Mouse (Mus musculus) stomach, embryonic 15.5 days (tissue): ENCODE results near the gene Ebf1. TPM values are rescaled to one million over a fixed set of nuclear protein-coding genes. Genes with fewer than 3 reads are reported as not detected.
"Not testable (repeated sequence)": the region's sequence is repeated elsewhere in the genome, so short reads cannot be mapped to it uniquely, and the experiment has no call there.

ENCODE experiments used
- ATAC-seq: fragments of 200-750 bp; cut with Nextera tagmentation; 2 replicates; pipeline ENCODE4 v1.8.0; 2017; ENCODE audit warnings: low read depth, moderate number of reproducible peaks, moderate TSS enrichment; ENCODE audit not compliant: insufficient read depth, low FRiP score
- H3K27ac ChIP-seq: fragments of 300-500 bp; sonication (generic); 2 replicates; pipeline ENCODE4 v1.5.1; 2015; ENCODE audit warnings: mild to moderate bottlenecking, inconsistent platforms
- H3K27me3 ChIP-seq: fragments of 300-500 bp; sonication (generic); replicated peaks from 2 replicates; pipeline ENCODE4 v1.6.1; 2015; ENCODE audit warnings: inconsistent platforms
- H3K36me3 ChIP-seq: fragments of 300-500 bp; sonication (generic); 2 replicates; pipeline ENCODE4 v1.6.1; 2015; ENCODE audit warnings: inconsistent platforms
- H3K4me1 ChIP-seq: fragments of 300-500 bp; sonication (generic); 2 replicates; pipeline ENCODE4 v1.6.1; 2015; ENCODE audit warnings: inconsistent platforms
- H3K4me2 ChIP-seq: fragments of 300-500 bp; sonication (generic); 2 replicates; pipeline ENCODE4 v1.6.1; 2015; ENCODE audit warnings: mild to moderate bottlenecking, inconsistent platforms
- H3K4me3 ChIP-seq: fragments of 300-500 bp; sonication (generic); replicated peaks from 2 replicates; pipeline ENCODE4 v1.5.1; 2015; ENCODE audit warnings: inconsistent platforms
- H3K9ac ChIP-seq: fragments of 300-500 bp; sonication (generic); 2 replicates; pipeline ENCODE4 v1.6.1; 2015; ENCODE audit warnings: inconsistent platforms
- H3K9me3 ChIP-seq: fragments of 300-500 bp; sonication (generic); 2 replicates; pipeline ENCODE4 v1.6.1; 2016; ENCODE audit warnings: inconsistent platforms
- WGBS: fragments of 180-500 bp; shearing (Covaris S2); methylation state at CpG from one replicate; pipeline ENCODE4 v1.1.7; 2015; 5-methylcytosine and 5-hydroxymethylcytosine counted together
- polyA plus RNA-seq: library from polyadenylated mRNA; unstranded; fragments of >200 nt; fragmentation: Nextera tagmentation; extraction: Ambion mirVana; gene quantifications from 2 replicates; pipeline ENCODE4 v1.2.1, GENCODE M21; 2015

Gene Ebf1
- 11.8 and 12.2 TPM in 2 replicates for polyA plus RNA-seq

DNA sequence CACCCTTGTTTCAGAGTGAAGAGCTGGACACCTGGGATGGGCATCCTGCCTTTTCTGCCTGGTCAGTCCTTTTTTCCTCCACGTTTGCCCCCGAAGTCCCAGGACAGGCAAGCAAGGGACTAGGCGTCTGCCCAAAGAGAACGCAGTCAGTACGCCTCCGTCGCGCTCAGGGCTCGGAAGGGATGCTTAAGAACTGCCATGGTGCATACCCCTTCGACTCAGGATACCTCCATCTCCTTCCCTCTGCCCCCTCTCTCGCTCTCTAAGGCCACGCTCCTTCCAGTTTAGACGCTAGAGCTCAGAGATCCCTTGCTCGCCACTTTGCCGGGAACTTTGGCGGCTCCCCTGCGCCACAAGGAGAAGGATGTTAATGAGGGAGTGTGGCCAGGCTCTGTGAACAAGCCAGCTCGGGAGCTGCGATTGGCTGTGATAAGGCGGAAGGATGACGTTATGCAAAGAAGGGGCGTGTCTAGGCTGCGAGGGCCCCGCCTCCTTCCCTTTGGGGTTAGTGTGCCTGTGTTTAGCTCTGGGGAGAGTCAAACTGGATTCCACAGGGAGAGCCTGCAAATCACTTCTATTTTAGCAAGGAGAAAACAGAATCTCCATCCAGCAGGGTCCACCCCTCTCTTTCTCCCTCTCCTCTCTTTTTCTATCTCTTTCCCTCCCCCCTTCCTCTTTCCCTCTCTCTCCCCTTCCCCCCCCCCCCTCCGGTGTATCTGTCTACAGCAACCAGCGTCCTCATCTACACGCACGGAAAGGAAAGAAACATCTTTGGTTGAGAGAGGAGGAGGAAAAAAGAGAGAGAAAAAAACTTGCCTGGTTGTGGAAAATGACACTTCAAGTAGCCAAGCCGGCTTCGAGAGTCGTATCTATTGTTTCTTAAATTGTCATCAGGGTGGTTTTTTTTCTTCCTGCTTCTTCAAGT, at the start of gene Ebf1:
TSS of gene Ebf1 (plus strand) at position 530 of the 925 bp plus-strand sequence.
- Histone ChIP-seq H3K36me3 (no peaks in the 10 kb centered on the region), H3K4me2 (peak within 1 kb of the TSS; percentile 80), H3K4me3 (peak within 1 kb of the TSS; percentile 50), H3K27ac (peak within 1 kb of the TSS; percentile 57), H3K9ac (peak within 1 kb of the TSS; percentile 29; the same call in 1 of the 2 replicates), H3K27me3 (peaks cover 69% of the 10 kb centered on the region), H3K4me1 (peaks cover 18% of the 10 kb centered on the region), H3K9me3 (no peaks in the 10 kb centered on the region)
- peak; percentile 94 for ATAC-seq
- WGBS, result under 1% methylated on average over 30 of the region's 31 CpGs

DNA sequence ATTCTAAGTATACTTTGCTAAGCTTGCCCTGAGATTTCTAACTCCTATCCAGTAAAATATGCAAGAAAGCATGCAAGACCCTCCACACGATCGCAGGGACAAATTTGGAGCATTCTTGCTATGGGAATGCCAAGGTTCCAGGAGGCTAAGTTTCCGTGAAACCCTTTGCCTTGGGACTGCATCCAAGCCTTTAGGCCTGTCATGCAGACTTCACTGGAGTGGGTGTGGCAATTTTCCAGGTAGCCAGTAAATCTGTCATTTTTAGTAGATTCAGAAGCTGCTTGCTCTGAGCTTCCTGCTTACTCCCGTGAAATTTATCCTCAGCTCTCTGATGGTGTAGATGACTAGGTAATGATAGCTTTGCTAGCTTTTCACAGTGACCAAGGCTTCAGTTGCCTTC, 46.8 kb upstream of the Ebf1 start:
- not testable (repeated sequence) for H3K9me3 ChIP-seq, H3K27me3 ChIP-seq, H3K27ac ChIP-seq, ATAC-seq, H3K36me3 ChIP-seq, H3K4me2 ChIP-seq, H3K4me1 ChIP-seq, H3K9ac ChIP-seq, H3K4me3 ChIP-seq
- WGBS, result 90% methylated on average over 4 of the region's 4 CpGs

DNA sequence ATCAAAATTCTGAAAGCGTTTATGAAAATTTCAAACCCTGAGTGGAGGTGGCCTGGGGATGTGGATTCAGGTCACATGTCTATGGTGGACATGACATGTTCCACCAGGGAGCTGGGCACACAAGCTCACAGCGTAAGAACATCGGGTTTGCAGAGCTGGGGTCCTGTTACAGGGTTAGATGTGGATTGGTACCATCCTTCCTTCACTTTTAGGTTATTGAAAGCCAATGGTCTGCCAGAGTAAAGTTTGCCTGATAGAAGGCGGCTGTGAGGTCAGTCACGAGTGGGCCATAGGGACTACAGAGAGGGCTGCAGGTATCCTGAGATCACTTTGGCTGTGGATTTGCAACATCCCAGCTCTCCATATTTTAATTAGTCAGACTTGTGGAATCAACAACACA, 44.3 kb upstream of the Ebf1 start:
- no peak overlapping the region for H3K4me2 ChIP-seq

DNA sequence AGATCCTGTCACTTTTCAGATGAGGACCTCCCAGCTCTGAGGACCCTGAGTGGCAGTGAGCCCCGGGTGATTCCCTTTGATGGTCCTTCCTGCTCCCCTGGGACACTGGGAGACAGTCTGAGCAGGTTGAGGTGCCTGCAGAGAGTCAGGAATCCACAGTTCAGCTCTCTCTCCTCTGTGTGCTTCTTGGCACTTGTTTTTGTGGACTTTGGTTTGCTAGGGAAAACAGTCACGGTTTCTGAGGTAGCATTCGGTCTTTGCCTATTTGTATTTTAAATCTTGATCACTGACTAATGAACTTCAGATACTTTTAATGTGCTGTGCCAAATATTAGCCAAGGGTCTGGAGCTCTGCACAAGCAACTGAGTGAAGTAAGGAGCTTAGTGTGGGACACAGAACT, 43.7 kb upstream of the Ebf1 start:
- 68% methylated on average over 3 of the region's 3 CpGs for WGBS
- no peak overlapping the region for H3K4me2 ChIP-seq
- H3K4me1 ChIP-seq, result no peaks in the 10 kb centered on the region
- no peak for ATAC-seq
- H3K27ac ChIP-seq, result no peak overlapping the region
- no peak overlapping the region for H3K4me3 ChIP-seq
- no peaks in the 10 kb centered on the region for H3K27me3 ChIP-seq
- H3K9me3 ChIP-seq, result no peaks in the 10 kb centered on the region
- no peak overlapping the region for H3K9ac ChIP-seq
- no peaks in the 10 kb centered on the region for H3K36me3 ChIP-seq

More for the DNA sequence above, 44.3 kb upstream of the Ebf1 start:
- no peaks in the 10 kb centered on the region for H3K27me3 ChIP-seq
- no peaks in the 10 kb centered on the region for H3K36me3 ChIP-seq
- H3K4me3 ChIP-seq, result no peak overlapping the region
- H3K27ac ChIP-seq, result no peak overlapping the region
- no peak overlapping the region for H3K9ac ChIP-seq
- no peaks in the 10 kb centered on the region for H3K9me3 ChIP-seq
- 94% methylated on average over 5 of the region's 5 CpGs for WGBS
- no peak for ATAC-seq
- H3K4me1 ChIP-seq, result no peaks in the 10 kb centered on the region

DNA sequence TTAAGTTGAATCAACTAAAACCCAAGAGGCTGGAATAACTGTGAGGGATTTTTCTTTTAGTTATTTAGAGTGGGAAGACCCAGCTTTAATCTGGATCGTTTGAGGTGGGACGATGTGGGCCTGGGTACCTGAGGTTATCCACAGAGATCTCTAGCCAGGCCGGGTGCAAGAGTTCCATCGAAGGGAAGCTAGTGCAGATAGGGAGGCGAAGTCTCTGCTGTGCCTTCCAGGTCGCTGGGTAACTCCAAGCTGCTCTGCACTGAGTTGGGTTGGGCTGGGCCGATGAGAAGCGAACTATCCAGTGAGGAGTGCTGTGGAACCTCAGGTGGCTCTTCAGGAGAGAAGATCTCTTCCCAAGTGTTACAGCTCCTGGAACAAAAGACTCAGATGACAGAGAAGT, 42.7 kb upstream of the Ebf1 start:
- WGBS, result 88% methylated on average over 8 of the region's 8 CpGs

DNA sequence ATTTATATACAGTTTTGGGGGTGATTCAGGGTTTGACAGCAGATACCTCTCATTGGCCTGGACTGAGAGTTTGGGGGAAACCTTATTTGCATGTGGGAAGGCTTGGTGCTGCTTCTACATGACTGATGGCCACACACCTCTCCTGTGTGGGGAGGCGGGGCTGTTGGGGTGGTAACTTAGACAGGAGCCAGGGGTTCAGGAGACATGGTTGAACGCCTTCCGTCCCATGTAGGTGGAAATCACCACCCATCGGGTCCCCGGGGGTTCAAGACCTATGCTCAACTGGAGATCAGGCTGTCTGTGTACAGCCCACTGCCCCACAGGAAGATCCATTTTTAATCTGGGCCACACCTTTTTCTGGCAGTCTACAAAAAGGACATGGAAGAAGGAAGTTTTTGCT, 42.3 kb upstream of the Ebf1 start:
- 87% methylated on average over 5 of the region's 5 CpGs for WGBS
- ATAC-seq, result no peak
- Histone ChIP-seq H3K4me3 (no peak overlapping the region), H3K9me3 (no peaks in the 10 kb centered on the region), H3K4me1 (no peaks in the 10 kb centered on the region), H3K27ac (no peak overlapping the region), H3K4me2 (no peak overlapping the region), H3K27me3 (no peaks in the 10 kb centered on the region), H3K36me3 (no peaks in the 10 kb centered on the region), H3K9ac (no peak overlapping the region)

More for the DNA sequence above, 42.7 kb upstream of the Ebf1 start:
- Histone ChIP-seq H3K9ac (no peak overlapping the region), H3K27me3 (no peaks in the 10 kb centered on the region), H3K27ac (no peak overlapping the region), H3K36me3 (no peaks in the 10 kb centered on the region), H3K4me2 (no peak overlapping the region), H3K9me3 (no peaks in the 10 kb centered on the region), H3K4me1 (no peaks in the 10 kb centered on the region), H3K4me3 (no peak overlapping the region)
- ATAC-seq, result no peak

DNA sequence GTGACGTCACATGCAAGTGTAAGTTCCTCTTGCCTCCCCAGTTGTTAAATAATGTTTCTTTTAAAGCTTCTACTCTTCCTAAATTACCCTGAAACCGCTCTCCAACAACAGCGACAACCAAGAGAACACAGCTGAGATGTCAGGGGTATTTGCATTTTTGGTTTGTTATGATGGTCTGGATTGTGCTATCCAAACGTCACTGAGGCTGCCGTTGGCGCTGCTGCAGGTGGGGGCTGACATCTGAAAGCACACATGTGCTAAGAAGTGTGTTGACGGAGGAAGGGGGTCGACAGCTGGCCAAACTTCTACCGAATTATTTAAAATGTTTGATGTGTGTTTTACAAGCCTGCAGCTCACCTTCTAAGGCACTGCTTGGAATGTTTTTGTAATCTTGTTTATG, 39.2 kb upstream of the Ebf1 start:
- Histone ChIP-seq H3K27me3 (no peaks in the 10 kb centered on the region), H3K4me2 (no peak overlapping the region), H3K4me1 (no peaks in the 10 kb centered on the region), H3K9me3 (no peaks in the 10 kb centered on the region), H3K27ac (no peak overlapping the region), H3K36me3 (no peaks in the 10 kb centered on the region), H3K4me3 (no peak overlapping the region), H3K9ac (no peak overlapping the region)
- WGBS, result 59% methylated on average over 9 of the region's 9 CpGs
- ATAC-seq, result no peak

DNA sequence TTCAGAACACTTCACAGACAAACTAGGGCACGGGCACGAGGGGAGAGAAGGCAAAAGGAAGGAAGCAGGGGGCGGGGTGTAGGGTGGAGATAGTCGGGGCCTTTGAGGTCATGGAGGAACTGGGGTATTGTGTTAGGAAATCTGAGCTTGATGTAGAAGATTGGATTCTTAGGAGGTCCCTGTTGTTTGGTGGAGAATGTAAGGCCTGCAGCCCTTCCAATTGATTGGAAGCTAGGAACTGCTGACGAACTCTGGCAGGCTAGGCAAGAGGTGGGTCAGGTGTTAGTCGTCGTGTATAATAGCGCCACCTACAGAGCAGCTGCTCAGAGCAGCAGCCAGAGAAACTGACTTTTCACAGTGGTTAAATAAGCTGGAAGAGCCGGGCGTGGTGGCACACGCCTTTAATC, 35.8 kb upstream of the Ebf1 start:
- Histone ChIP-seq H3K27ac (no peak overlapping the region), H3K4me3 (no peak overlapping the region), H3K27me3 (no peaks in the 10 kb centered on the region), H3K9ac (no peak overlapping the region), H3K4me1 (no peaks in the 10 kb centered on the region), H3K4me2 (no peak overlapping the region), H3K9me3 (no peaks in the 10 kb centered on the region), H3K36me3 (no peaks in the 10 kb centered on the region)
- WGBS, result 24% methylated on average over 11 of the region's 11 CpGs
- ATAC-seq, result no peak

DNA sequence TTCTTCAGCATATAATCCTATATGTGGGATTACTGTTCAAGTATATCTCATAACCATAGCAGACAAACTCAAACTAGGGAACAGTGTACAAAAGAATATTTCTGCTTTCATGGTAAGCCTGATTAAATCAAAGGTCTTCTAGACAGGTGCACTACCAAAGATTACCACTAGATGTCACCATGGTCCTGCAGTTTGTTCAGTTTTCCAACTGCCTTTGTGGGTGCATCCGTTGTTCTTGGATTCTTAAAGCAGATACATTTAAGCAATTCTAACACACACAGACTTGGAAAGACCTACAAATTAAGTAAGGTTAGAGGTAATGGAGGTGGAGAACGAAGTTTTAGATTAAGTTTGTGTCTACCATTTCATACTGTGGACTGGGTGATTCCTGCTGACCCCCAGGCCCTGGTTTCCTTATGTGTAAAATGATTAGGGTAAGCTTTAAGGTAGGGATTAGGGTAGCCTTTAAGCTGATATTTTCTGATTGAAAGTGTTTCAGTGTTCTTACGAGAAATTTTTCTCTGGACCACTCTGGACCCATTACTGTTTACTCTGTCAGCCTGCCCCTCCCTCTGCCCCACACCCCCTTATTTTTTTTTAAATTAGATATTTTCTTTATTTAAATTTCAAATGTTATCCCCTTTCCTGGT, 30.9 kb upstream of the Ebf1 start:
- Histone ChIP-seq H3K9me3 (no peaks in the 10 kb centered on the region), H3K4me1 (no peaks in the 10 kb centered on the region), H3K4me2 (no peak overlapping the region), H3K9ac (no peak overlapping the region), H3K36me3 (no peaks in the 10 kb centered on the region), H3K27ac (no peak overlapping the region), H3K27me3 (no peaks in the 10 kb centered on the region), H3K4me3 (no peak overlapping the region)
- WGBS, result 8% methylated on average over 3 of the region's 3 CpGs
- ATAC-seq, result no peak

DNA sequence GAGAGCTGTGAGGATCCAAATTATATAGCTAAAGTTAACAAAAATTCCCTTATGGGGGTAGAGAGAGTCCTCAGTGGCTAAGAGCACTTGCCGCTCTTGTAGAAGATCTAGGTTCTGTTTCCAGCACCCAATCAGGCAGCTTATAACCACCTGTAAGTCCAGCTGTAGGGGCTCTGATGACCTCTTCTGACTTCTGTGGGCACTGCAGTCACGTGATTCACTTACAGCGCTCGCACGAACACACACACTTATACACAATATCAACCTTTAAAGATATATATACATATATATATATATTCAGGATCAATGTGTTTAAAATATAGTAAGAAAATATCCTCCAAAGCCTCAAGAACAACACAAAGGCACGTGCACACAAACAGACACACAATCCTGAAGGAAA, 24.1 kb upstream of the Ebf1 start:
- no peak overlapping the region for H3K4me3 ChIP-seq
- H3K27ac ChIP-seq, result no peak overlapping the region
- no peak for ATAC-seq
- no peaks in the 10 kb centered on the region for H3K36me3 ChIP-seq
- no peaks in the 10 kb centered on the region for H3K9me3 ChIP-seq
- H3K9ac ChIP-seq, result no peak overlapping the region
- 90% methylated on average over 6 of the region's 6 CpGs for WGBS
- H3K4me1 ChIP-seq, result no peaks in the 10 kb centered on the region
- no peaks in the 10 kb centered on the region for H3K27me3 ChIP-seq
- no peak overlapping the region for H3K4me2 ChIP-seq

DNA sequence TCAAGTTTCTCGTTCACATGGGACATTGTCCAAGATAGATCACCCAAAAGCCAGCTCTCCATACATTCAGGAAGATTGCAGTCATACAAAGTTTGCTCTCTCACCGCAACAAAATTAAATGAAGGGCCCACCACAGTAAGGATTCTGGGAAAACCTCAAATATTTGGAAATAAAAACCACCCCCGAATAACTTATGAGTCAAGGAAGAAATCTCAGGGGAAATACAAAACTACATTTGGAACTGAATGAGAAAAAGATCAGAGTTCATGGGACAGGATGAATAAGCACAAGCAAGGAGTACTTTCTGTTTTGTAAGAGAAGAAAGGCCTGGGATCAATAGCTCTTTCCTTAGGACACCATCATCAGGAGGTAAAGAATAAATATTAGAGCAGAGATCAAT, 22.3 kb upstream of the Ebf1 start:
- Histone ChIP-seq H3K27me3 (no peaks in the 10 kb centered on the region), H3K4me1 (no peaks in the 10 kb centered on the region), H3K9ac (no peak overlapping the region), H3K4me3 (no peak overlapping the region), H3K9me3 (no peaks in the 10 kb centered on the region), H3K4me2 (no peak overlapping the region), H3K27ac (no peak overlapping the region), H3K36me3 (no peaks in the 10 kb centered on the region)
- WGBS, result 65% methylated on average over 3 of the region's 3 CpGs
- ATAC-seq, result no peak

DNA sequence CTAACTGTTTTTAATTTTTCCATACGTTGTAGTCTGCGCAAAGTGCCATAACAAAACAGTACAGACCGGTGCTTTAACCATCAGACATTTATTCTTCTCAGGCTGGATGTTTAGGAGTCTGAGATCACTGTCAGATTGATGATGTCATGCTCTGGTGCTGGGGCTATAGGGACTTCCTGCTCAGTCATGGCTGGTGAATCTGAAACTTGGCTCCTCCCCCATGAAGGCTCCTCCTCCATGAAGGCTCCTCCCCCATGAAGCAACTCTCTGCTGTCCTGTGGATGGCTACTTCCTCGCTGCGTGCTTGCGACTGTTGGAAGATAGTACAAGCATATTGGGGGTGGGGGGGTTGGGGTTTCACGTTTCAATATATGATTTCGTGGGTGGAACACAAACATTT, 10.2 kb upstream of the Ebf1 start:
- peaks cover 10% of the 10 kb centered on the region for H3K27me3 ChIP-seq
- H3K4me2 ChIP-seq, result no peak overlapping the region
- H3K9ac ChIP-seq, result no peak overlapping the region
- ATAC-seq, result no peak
- no peak overlapping the region for H3K4me3 ChIP-seq
- H3K36me3 ChIP-seq, result no peaks in the 10 kb centered on the region
- H3K27ac ChIP-seq, result no peak overlapping the region
- no peaks in the 10 kb centered on the region for H3K9me3 ChIP-seq
- WGBS, result 80% methylated on average over 8 of the region's 8 CpGs
- peaks cover 8% of the 10 kb centered on the region for H3K4me1 ChIP-seq
